Mouse (Mus musculus): ENCODE data around the gene Gm12355.

- TF ChIP-seq POLR2A (IDR thresholded peaks at IDR 0.05; ENCODE audit: insufficient read depth, low read depth, low read length) (no peak), CTCF (IDR thresholded peaks at IDR 0.05; ENCODE audit: insufficient read depth, low read depth, low read length) (no peak)
Measured at GRCm38 (mm10) chr11:98595473-98595872, 30.0 kb downstream of the Gm12355 start.

All from olfactory bulb, adult 2 months (tissue).